Mouse (Mus musculus): ENCODE results near the gene Kras.

Kras gene

DNA sequence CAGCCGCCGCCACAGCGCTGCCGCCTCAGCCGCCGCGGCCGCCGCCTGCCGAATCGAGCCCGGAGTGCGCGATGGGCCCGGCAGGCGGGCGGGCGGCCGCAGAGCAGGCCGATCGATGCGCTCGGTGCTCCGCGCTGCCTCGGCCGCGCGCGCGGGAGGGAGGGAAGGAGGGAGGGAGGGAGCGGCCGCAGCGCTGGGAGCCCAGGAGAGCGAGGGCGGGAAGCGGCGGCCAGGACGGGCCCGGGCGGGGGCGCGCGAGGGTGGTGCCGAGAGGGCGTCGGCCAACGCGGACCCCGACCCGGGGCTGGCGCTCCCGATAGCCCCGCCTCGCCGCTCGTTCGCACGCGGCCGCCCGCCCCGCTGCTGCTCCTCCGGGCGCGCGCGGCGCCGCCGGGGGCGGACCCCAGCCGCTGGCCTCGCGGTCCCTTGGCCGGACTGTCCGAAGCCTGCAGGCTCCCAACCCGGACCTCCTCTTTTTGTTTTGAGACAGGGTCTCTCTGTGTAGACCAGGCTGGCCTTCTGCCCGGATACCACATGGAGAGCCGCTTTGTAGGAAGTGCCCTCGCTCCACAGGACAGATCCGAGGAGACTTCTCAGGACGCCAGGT, at the start of gene Kras:
Kras (minus strand) TSS at position 55 of the 607 bp plus-strand sequence.
- DNase-seq (ENCODE audit: low spot score in 2 of 2), result peak; percentile 82 to 87

- DNase-seq (ENCODE audit: low spot score in 2 of 2), result no peak
Measured at GRCm38 (mm10) chr6:145297626-145298025, 47.6 kb upstream of the Kras start.

- DNase-seq (ENCODE audit: low spot score in 2 of 2), result no peak
Measured at GRCm38 (mm10) chr6:145296979-145297378, 46.9 kb upstream of the Kras start.

GRCm38 (mm10) chr6:145295171-145295570, 45.1 kb upstream of the Kras start:
- no peak for DNase-seq (ENCODE audit: low spot score in 2 of 2)

DNA sequence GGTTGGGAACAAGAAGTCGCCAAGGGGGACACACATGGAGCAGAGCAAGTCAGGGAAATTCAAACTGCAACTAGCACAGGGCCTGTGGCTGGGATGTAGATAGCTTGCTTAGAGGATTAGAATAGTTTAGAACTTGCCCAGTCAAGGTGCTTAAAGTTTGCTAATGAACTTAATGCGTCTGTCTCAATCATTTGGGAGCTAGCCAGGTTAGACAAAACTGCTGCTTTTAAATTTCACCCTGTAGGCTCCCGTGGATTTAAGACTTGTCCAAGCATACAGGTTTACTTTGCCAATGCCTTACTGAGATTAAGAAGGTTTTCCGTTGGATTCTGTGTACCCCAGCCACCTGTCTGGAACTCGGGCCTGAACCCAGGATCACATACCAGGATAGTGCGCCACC, 43.1 kb upstream of the Kras start:
- no peak for DNase-seq (ENCODE audit: low spot score in 2 of 2)

DNA sequence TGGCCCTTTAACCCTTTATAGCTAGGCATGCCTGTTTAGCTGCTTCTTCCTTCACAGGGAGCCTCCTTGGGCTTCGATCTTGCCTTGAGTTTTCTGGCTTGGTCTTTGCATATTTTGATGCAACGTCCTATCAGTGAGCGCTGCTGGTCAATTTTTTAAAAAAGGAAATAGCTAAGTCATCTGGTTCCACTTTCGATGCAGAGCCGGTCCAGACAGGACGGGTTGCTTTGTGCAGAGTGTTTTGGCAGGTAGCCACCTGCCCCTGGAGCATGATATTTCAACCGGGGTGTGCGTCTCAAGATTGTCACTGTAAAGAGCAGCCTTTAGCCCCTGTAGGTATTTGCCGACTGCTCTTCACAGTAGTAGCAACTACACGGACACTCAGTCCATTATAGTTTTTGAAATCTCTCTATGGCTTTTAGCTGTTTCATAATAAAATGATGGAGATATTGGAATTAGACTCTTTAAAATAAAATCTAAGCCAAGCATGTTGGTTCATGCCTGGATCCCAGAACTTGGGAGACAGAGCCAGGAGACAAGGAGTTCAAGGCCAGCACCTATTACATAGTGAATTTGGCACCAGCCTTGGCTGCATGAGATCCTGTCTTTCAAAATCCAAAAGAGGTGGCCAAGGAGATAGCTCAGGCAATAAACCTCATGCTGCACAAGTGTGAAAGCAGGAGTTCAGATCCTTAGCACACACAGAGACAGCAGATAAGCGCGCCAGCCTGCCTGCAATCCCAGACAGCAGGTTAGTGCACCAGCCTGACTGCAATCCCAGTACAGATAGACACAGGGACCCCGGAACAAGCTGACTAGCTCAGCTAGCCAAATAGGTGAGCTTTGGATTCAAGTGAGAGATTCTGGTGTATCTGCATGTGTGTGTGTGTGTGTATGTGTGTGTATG, 41.6 kb upstream of the Kras start:
- no peak for DNase-seq (ENCODE audit: low spot score in 2 of 2)

- DNase-seq (ENCODE audit: low spot score in 2 of 2), result no peak
Measured at GRCm38 (mm10) chr6:145285656-145286055, 35.6 kb upstream of the Kras start.

- DNase-seq (ENCODE audit: low spot score in 2 of 2), result no peak
Measured at GRCm38 (mm10) chr6:145284286-145284685, 34.2 kb upstream of the Kras start.

DNA sequence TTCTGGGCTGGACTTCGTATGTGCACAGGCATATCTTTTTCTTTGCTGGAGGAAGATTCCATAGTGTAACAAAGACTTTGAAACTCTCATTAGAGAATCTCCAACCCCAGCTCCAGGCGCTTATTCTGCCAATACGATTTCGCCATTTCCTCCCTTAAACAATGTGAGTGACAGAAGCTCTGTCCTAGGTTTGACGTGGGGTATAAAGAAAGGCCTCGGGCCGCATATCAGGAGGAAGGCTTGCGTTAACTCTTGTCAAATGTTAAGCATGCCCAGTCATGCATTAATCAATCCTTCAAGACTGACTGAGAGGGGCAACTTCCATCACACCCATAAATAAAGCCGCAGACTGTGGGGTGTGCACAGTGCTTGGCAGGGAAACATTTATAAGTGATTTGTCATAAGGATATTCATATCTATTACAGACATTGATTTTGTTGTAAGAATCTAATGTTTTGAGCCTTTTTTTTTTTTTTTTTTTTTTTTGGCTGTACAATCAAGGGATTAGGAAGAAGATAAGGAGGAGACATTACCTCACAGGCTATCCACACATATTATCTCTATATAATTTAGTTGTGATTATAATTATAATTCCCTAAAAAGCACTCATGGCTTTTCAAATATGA, 27.2 kb upstream of the Kras start:
- DNase-seq (ENCODE audit: low spot score in 2 of 2), result no peak

- DNase-seq (ENCODE audit: low spot score in 2 of 2), result no peak
Measured at GRCm38 (mm10) chr6:145276265-145276780, 26.3 kb upstream of the Kras start.

- no peak for DNase-seq (ENCODE audit: low spot score in 2 of 2)
Measured at GRCm38 (mm10) chr6:145275586-145276219, 25.7 kb upstream of the Kras start.

DNA sequence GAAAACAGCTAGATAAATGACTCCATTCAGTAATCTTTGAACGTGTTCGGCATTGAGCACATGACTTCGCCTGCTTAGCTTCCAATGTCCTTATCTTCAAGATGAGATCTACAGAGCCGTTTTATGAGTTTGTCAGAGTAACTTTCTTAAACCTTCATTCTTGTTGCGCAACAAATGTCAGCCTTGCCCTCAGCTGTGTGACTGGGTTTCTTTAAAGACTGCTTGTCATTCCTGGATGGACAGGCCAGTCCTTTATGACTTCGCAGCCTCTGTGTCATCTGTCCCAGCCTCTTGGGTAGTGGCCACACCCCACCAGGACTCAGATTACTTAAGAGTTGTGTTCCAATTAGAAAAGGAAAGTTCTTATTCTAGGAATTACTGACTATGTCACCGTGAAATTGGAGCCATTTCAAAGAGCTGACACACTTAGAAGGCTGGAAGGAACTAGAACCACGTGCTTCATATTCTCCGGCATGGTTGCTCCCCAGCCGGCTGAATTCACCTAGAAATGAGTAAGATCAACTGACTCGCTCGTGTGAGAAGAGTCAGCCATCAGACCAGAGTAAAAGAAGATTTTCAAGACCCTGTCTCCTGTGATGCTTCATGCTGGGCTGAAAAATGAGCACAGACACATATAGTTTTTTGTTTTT, 24.1 kb upstream of the Kras start:
- no peak for DNase-seq (ENCODE audit: low spot score in 2 of 2)

DNA sequence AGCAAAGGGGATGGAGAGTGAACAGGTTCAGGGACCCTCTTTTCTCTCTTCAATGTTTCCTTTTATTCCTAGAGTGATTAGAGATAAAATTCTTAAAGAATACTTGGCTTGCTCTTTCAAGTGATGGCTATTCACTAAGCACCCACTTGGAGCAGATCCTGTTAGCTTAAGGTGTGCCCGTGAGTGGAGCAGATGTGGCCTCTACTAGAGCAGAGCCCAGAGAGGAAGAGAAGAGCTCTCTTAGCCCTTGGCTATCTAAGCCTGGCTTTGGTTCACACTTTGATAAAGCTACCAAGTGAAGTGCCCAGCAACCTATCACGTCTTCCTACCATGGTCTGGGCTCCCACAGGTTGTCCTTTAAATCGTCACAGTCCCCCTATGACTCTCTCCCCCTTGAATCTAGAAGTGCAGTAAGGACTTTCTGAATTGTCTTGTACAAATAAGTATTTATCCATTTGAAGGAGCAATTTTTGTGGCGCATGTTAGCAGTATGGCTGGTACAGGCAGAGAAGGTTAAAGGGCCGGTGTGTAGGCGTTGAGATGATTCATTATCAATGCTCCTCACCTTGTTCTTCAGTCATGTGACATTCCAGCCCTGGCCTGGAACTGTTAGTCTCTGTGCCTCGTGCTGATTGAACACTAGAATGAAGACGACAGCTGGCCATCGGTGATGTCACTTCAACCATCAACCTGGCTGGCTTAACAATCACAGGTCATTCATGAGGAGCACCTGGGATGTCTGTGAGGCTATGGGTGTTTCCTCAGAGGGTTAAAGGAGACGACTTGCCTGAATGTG, 22.3 kb upstream of the Kras start:
- DNase-seq (ENCODE audit: low spot score in 2 of 2), result no peak

DNA sequence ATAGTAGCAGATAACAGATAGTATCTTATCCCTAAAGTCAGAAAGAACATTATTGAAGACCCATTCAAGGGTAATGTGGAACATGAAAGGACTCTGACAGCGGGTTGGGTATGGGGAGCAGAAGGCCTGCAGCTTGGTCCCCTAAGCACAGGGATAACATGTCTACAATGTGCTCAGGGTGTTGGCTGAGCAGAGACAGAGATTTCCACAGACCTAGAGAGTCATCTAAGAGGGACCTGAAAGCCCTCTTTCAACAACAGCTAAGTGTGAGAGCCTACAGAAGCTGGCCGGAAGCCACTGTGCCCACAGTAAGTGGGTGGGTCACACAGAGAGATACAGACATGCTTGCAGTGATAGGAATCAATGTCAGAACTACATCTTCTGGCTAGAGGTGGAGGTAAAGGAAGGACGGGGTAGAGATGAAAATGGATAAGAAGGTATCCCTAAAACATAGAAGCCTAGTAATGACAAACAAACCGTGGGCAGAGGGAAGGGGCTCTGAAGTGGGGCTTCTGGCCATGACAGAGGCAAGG, 19.3 kb upstream of the Kras start:
- DNase-seq (ENCODE audit: low spot score in 2 of 2), result no peak

DNA sequence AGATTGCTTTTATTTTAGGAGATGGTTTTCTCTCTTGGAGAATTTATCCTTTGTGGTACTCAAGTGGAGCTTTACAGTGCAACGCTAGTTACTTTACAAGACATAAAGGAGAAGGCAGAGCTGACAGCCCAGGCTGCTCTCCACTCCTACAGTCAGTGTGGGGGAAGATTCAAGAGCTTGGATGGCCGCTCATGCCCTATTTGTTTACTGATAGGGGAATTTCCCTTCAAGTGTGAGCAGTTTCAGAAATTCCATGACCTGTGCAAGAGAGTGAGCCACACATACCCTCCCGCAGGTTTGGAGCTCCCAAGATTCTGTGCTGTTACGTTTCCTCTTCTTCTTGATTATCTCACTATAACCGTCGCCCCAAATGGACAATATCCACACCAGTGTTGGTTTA, 17.7 kb upstream of the Kras start:
- no peak for DNase-seq (ENCODE audit: low spot score in 2 of 2)

GRCm38 (mm10) chr6:145262314-145262713, 12.3 kb upstream of the Kras start:
- no peak for DNase-seq (ENCODE audit: low spot score in 2 of 2)

DNA sequence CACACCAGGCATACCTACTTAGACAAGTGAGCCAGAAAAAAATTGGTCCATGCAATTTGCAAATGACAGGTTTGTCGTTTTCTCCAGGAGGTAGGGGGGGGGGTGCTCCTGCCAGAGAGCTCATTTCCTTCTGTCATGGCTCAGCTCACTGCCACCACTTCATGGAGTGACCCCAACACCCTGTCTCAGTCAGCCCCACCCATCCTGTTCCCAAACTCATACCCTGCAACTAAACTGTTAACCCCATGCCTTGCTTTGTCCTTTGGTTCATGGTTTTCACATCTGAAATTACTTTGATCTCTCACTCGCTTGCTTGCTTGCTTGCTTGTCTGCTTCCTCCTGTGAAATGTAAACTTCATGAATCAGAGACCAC, 6.6 kb upstream of the Kras start:
- no peak for DNase-seq (ENCODE audit: low spot score in 2 of 2)

DNA sequence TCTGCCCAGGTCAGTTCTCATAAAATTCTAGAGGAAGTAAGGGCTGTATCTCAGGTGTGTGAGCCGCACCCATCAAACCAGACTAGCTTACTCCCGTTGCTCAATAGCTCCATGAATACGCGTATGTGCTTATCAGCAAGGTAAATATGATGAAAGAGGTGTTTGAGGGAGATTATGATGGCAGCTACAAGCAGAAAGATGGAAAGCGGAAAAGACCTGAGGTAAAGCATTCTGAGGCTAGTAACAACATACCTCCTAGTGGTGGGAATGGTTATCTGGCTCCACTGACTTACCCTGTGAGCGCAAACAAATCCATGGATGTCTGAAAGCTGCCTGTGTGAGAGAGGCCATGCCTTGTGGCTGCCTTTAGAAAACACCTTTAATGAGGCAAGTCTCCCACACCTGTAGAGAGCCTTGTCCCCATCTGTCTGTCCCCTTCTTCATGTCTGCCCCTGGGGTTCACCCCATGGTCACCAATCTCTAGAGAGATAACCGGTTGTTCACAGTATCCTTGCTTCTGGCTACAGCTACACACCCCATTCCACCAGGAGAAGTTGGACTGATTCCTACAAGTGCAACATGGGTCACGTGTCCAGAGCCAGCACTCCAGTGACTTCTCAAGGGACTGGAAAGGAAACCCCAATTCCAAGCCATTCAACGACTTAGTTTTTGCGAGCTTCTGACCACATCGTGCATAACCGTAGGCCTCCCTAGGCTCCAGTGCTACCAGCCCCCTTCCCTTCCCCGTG, 6.1 kb upstream of the Kras start:
- DNase-seq (ENCODE audit: low spot score in 2 of 2), result no peak

DNA sequence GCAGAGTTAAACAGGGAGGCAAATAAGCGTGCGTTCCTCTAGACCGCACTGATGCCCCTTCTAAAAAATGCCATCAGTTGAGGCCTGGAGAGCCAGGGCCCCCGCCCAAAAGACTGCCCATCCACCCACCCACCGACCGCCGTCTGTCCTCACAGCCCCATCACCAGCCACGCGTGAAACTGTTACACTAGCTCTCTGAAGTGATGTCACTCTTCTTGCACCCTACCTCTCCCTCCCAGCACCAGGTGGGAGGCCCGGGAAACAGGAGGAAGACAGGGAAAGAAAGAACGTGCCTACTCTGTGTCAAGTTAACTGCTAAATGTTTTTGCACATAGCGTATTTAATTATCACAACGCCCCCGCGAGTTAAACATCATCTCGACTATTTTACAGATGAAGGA, 781 bp upstream of the Kras start:
- peak; percentile 46 to 50 for DNase-seq (ENCODE audit: low spot score in 2 of 2)

All from frontal cortex, postnatal 36 days (tissue).